8 mouse cellular contexts compared by ENCODE assay signal in the genomic region with DNA sequence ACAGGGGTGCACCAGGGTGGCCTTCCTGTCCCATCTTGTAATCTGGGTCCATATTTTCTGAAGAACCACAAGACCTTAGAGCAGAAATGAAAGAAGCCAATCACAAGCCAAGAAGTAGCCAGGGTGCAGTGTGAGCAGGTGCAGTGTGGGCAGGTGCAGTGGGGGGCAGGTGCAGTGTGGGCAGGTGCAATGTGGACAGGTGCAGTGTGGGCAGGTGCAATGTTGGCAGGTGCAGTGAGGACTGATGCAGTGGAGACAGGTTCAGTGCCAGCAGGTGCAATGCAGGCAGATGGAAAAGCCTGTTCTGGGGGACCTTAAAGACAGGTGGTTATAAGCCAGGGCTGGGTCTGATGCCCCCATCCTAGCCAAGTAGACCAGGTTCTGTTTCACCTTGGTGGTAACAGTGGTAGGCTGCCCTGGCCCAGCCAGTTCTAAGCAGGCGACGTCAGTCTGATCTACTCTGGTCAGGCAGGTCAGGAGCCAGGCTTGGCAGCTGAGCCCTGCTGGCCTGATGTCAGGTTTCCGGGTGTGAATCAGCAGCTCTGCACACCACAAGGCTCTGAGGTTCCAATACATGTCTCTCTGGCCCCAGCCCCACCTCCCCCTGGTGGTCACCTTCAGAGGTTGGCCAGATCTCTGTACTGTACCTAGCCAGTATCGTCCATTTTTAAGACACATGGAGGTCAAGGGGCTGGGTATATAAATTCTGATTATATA.
DNase-seq lines count a peak whose midpoint lies in the region; ATAC-seq lines count a peak whose summit lies in the region.

No protein-coding gene starts in this region.

- H3K9me3 ChIP-seq in liver, embryonic 11.5 days (ENCODE audit: control insufficient read depth, low read length) = no peaks in the 10 kb centered on the region
- H3K9me3 ChIP-seq in neural tube, embryonic 15.5 days (replicated peaks) = no peaks in the 10 kb centered on the region

- no peak overlapping the region for H3K4me2 ChIP-seq in liver, embryonic 11.5 days
- H3K4me2 ChIP-seq in neural tube, embryonic 15.5 days = no peak overlapping the region

- ATAC-seq in liver, embryonic 11.5 days (replicated peaks; ENCODE audit: low FRiP score) = no peak; the same call in 1 of the 2 replicates
- ATAC-seq in neural tube, embryonic 15.5 days (ENCODE audit: low FRiP score) = no peak

- H3K27ac ChIP-seq in liver, embryonic 11.5 days (ENCODE audit: low read depth, low read length) = no peak overlapping the region
- no peak overlapping the region for H3K27ac ChIP-seq in neural tube, embryonic 15.5 days (replicated peaks)

- no peak overlapping the region for H3K4me3 ChIP-seq in liver, embryonic 11.5 days (ENCODE audit: low read depth, low read length)
- no peak overlapping the region for H3K4me3 ChIP-seq in neural tube, embryonic 15.5 days (replicated peaks)

- peak; percentile 20 for DNase-seq in liver
- no peak for DNase-seq in liver, embryonic 11.5 days (ENCODE audit: low spot score)
- peak; percentile 85 to 88 for DNase-seq in cerebellum, postnatal 14 days
- DNase-seq in induced T-regulatory cell, adult 2 months (ENCODE audit: low read depth) = peak; percentile 23
- peak; percentile 74 for DNase-seq in lung, postnatal 10 days
- no peak for DNase-seq in layer of hippocampus, postnatal 14 days (ENCODE audit: low spot score in 2 of 2)
- DNase-seq in frontal cortex, adult 2 months (ENCODE audit: extremely low spot score in 1 of 2, low spot score in 1 of 2) = no peak

- H3K9ac ChIP-seq in liver, embryonic 11.5 days (ENCODE audit: low read depth, low read length) = no peak overlapping the region
- H3K9ac ChIP-seq in neural tube, embryonic 15.5 days (replicated peaks) = no peak overlapping the region

- no peaks in the 10 kb centered on the region for H3K36me3 ChIP-seq in liver, embryonic 11.5 days (ENCODE audit: control insufficient read depth, insufficient read depth, low read length)
- no peaks in the 10 kb centered on the region for H3K36me3 ChIP-seq in neural tube, embryonic 15.5 days

- 43% methylated on average over 4 of the region's 4 CpGs for WGBS in liver, embryonic 11.5 days
- WGBS in neural tube, embryonic 15.5 days = 72% methylated on average over 4 of the region's 4 CpGs

- no peaks in the 10 kb centered on the region for H3K4me1 ChIP-seq in liver, embryonic 11.5 days (replicated peaks; ENCODE audit: control insufficient read depth, insufficient read depth, low read length)
- peaks cover 3% of the 10 kb centered on the region; the same call in 1 of the 2 replicates for H3K4me1 ChIP-seq in neural tube, embryonic 15.5 days

- H3K27me3 ChIP-seq in liver, embryonic 11.5 days (replicated peaks; ENCODE audit: control insufficient read depth, insufficient read depth, low read length) = no peaks in the 10 kb centered on the region
- no peaks in the 10 kb centered on the region for H3K27me3 ChIP-seq in neural tube, embryonic 15.5 days (replicated peaks)

Comparison
In these comparisons a context has a peak if more than half of its experiments do, and no peak if none do; other contexts are left out.
1. DNase-seq: peak in liver (single experiment), cerebellum, postnatal 14 days (2 of 2), induced T-regulatory cell, adult 2 months (single experiment) and lung, postnatal 10 days (single experiment); none in liver, embryonic 11.5 days (single experiment), layer of hippocampus, postnatal 14 days (0 of 2) and frontal cortex, adult 2 months (0 of 2).